9 mouse cellular contexts compared by ENCODE assay signal in the genomic region with DNA sequence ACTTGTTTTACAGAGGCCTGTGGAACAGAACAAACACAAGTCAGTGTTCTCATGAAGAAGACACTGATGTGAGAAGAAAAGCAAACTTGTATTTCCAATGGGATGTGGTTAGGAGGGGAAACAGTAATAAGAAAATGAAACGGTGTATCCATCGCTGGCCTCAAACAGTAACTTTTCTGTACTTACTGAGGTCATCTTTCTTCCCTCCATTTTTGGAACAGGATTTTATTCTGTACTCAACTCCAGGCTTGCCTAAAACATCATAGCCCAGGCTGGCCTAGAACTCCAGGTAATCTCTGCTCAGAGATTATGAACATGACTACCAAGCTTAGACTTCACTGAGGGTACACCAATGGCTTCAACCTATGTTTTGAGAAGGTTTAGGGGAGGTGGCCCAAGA. TPM values are rescaled to one million over a fixed set of nuclear protein-coding genes. Genes with fewer than 3 reads are reported as not detected.
A peak's percentile ranks its signal among the peaks of the same experiment; 100 is the strongest.
DNase-seq lines count a peak whose midpoint lies in the region; ATAC-seq and TF ChIP-seq lines count a peak whose summit lies in the region.
"Had no signal": no experiment of that assay in that cellular context is flagged by ENCODE, and none has a peak within 500 bp of the region (broad histone marks: within the 10 kb centered on the region; RNA-seq: fewer than 3 reads in every experiment).

No protein-coding gene starts in this region.

- no peak for TF ChIP-seq CTCF in MEL (IDR thresholded peaks at IDR 0.05 in 2 of 3, conservative IDR thresholded peaks at IDR 0.05 in 1 of 3; ENCODE audit: control insufficient read depth in 1 of 3, insufficient read depth in 1 of 3, low read depth in 2 of 3, low read length in 3 of 3, poor library complexity in 1 of 3, severe bottlenecking in 1 of 3)

- TF ChIP-seq EP300 in MEL (IDR thresholded peaks at IDR 0.05; ENCODE audit: low read depth in 1 of 2, low read length in 2 of 2): no peak

- peaks cover 18% of the 10 kb centered on the region for H3K79me2 ChIP-seq in MEL (ENCODE audit: control insufficient read depth, insufficient read depth, low read length, poor library complexity)

- no peak for DNase-seq in heart, adult 8-10 months (ENCODE audit: low spot score)
- DNase-seq in MEL (ENCODE audit: low read depth, low spot score): peak; percentile 51
- DNase-seq in hindbrain, embryonic 14.5 days (ENCODE audit: low spot score): no peak
- no peak for DNase-seq in midbrain, embryonic 10.5 days (ENCODE audit: low spot score)
- DNase-seq in layer of hippocampus, postnatal 10 days (ENCODE audit: low spot score in 2 of 2): no peak
- no peak for DNase-seq in adrenal gland, postnatal 4 days (ENCODE audit: low spot score in 2 of 2)
- DNase-seq in left cerebral cortex, adult 9 months (ENCODE audit: low spot score in 2 of 2): no peak
- DNase-seq: kidney, postnatal 10 days had no signal

- peaks cover 83% of the 10 kb centered on the region for H3K36me3 ChIP-seq in heart, embryonic 13.5 days
- peaks cover 8 to 33% of the 10 kb centered on the region in 2 experiments for H3K36me3 ChIP-seq in MEL (ENCODE audit: control insufficient read depth in 1 of 2, insufficient read depth in 2 of 2, low read length in 2 of 2)
- H3K36me3 ChIP-seq in hindbrain, embryonic 14.5 days (replicated peaks; ENCODE audit: control insufficient read depth, insufficient read depth): peaks cover 82% of the 10 kb centered on the region
- peaks cover 83% of the 10 kb centered on the region for H3K36me3 ChIP-seq in midbrain, embryonic 10.5 days

- H3K4me1 ChIP-seq in heart, embryonic 13.5 days: peaks cover 66% of the 10 kb centered on the region
- peaks cover 2 to 12% of the 10 kb centered on the region in 2 experiments for H3K4me1 ChIP-seq in MEL (ENCODE audit: control insufficient read depth in 1 of 2, insufficient read depth in 2 of 2, low read length in 2 of 2)
- H3K4me1 ChIP-seq in hindbrain, embryonic 14.5 days (replicated peaks; ENCODE audit: control insufficient read depth, insufficient read depth, low read length): peaks cover 18% of the 10 kb centered on the region
- H3K4me1 ChIP-seq in midbrain, embryonic 10.5 days: peaks cover 51% of the 10 kb centered on the region

- no peak for TF ChIP-seq RAD21 in MEL (IDR thresholded peaks at IDR 0.05; ENCODE audit: low read depth, low read length)

- no peak for TF ChIP-seq POLR2A in MEL (IDR thresholded peaks at IDR 0.05; ENCODE audit: control insufficient read depth in 1 of 2, insufficient read depth in 1 of 2, low read depth in 1 of 2, low read length in 2 of 2, poor library complexity in 1 of 2)

- no peaks in the 10 kb centered on the region for H3K9me3 ChIP-seq in heart, embryonic 13.5 days
- H3K9me3 ChIP-seq in MEL (replicated peaks; ENCODE audit: insufficient read depth, low read length): no peaks in the 10 kb centered on the region
- H3K9me3 ChIP-seq in hindbrain, embryonic 14.5 days (ENCODE audit: control insufficient read depth, low read length): no peaks in the 10 kb centered on the region
- H3K9me3 ChIP-seq in midbrain, embryonic 10.5 days (replicated peaks): no peaks in the 10 kb centered on the region

- H3K4me3 ChIP-seq in heart, embryonic 13.5 days: peak overlapping the region; percentile 87
- peak overlapping the region; percentile 91 to 96 for H3K4me3 ChIP-seq in MEL (ENCODE audit: control insufficient read depth in 1 of 2, insufficient read depth in 1 of 2, low read depth in 2 of 2, low read length in 2 of 2)
- peak overlapping the region; percentile 89 for H3K4me3 ChIP-seq in hindbrain, embryonic 14.5 days (replicated peaks; ENCODE audit: low read length)
- peak overlapping the region; percentile 92 for H3K4me3 ChIP-seq in midbrain, embryonic 10.5 days

- H3K9ac ChIP-seq in heart, embryonic 13.5 days: peak overlapping the region; percentile 96
- peak overlapping the region; percentile 98 for H3K9ac ChIP-seq in MEL (ENCODE audit: control insufficient read depth, low read depth, low read length, poor library complexity, severe bottlenecking)
- H3K9ac ChIP-seq in hindbrain, embryonic 14.5 days: peak overlapping the region; percentile 92

- H3K27ac ChIP-seq in heart, embryonic 13.5 days (replicated peaks): peak overlapping the region; percentile 92; the same call in 1 of the 2 replicates
- H3K27ac ChIP-seq in MEL (ENCODE audit: control insufficient read depth, low read depth, low read length): peak overlapping the region; percentile 87
- H3K27ac ChIP-seq in hindbrain, embryonic 14.5 days: 0 out of 2 replicates have a peak overlapping the region, but pooled peaks have one; percentile 89
- peak overlapping the region; percentile 97; the same call in 1 of the 2 replicates for H3K27ac ChIP-seq in midbrain, embryonic 10.5 days (replicated peaks)

- 84% methylated on average over 2 of the region's 2 CpGs for WGBS in heart, embryonic 13.5 days
- 97% methylated on average over 2 of the region's 2 CpGs for WGBS in hindbrain, embryonic 14.5 days
- 95% methylated on average over 2 of the region's 2 CpGs for WGBS in midbrain, embryonic 10.5 days

- ATAC-seq in heart, embryonic 13.5 days (ENCODE audit: extremely low read depth, insufficient number of reproducible peaks, low FRiP score, low TSS enrichment): no peak
- no peak for ATAC-seq in hindbrain, embryonic 14.5 days (ENCODE audit: low FRiP score)

- peak overlapping the region; percentile 79 for H3K4me2 ChIP-seq in heart, embryonic 13.5 days
- H3K4me2 ChIP-seq in hindbrain, embryonic 14.5 days (replicated peaks): peak overlapping the region; percentile 76

- no peaks in the 10 kb centered on the region for H3K27me3 ChIP-seq in heart, embryonic 13.5 days (replicated peaks)
- H3K27me3 ChIP-seq in MEL (ENCODE audit: control insufficient read depth in 1 of 2, insufficient read depth in 2 of 2, low read length in 2 of 2): no peaks in the 10 kb centered on the region
- H3K27me3 ChIP-seq in hindbrain, embryonic 14.5 days (ENCODE audit: control insufficient read depth, insufficient read depth, low read length): no peaks in the 10 kb centered on the region
- H3K27me3 ChIP-seq in midbrain, embryonic 10.5 days (ENCODE audit: low read depth, poor library complexity, severe bottlenecking): no peaks in the 10 kb centered on the region

RNA-seq across cellular contexts. Expression of a gene that starts 1.1 kb away (rescaled TPM):
- 108 and 123 TPM in 2 replicates for polyA plus RNA-seq in heart, embryonic 13.5 days (2015; fragmentation: Nextera tagmentation; extraction: Ambion mirVana)
- total RNA-seq in heart, adult 8-10 months (2022): 10 to 100 TPM; 82.8 to 92.9 (median 89.3) TPM
- 62.6 and 66.7 TPM in 2 replicates for total RNA-seq in MEL (2012; rRNA removed)
- polyA plus RNA-seq in MEL (2012; ENCODE audit: insufficient read depth in 1 of 2, insufficient read length in 2 of 2, low read depth in 1 of 2, low replicate concordance in 2 of 2, missing spikeins in 1 of 2): 100 to 1,000 TPM in 1 of 2 experiments, not detected in 1; 155 TPM
- polyA plus RNA-seq in hindbrain, embryonic 14.5 days (2014; fragmentation: Nextera tagmentation; extraction: Ambion mirVana): 75.7 and 81.1 TPM in 2 replicates
- 124 and 131 TPM in 2 replicates for polyA plus RNA-seq in midbrain, embryonic 10.5 days (2016; fragmentation: Nextera tagmentation; extraction: Ambion mirVana)
- total RNA-seq in layer of hippocampus, postnatal 10 days (2021): 10 to 100 TPM; 55.5 to 64.9 TPM
- total RNA-seq in adrenal gland, postnatal 4 days (2021): 10 to 100 TPM; 86.4 to 93.8 TPM

RNA-seq across cellular contexts. Expression of a gene that starts 7.3 kb away (rescaled TPM):
- polyA plus RNA-seq in heart, embryonic 13.5 days (2015; fragmentation: Nextera tagmentation; extraction: Ambion mirVana): 711 and 772 TPM in 2 replicates
- 100 to 1,000 TPM; 330 to 410 (median 343) TPM for total RNA-seq in heart, adult 8-10 months (2022)
- total RNA-seq in MEL (2012; rRNA removed): 550 and 567 TPM in 2 replicates
- polyA plus RNA-seq in MEL (2012; ENCODE audit: insufficient read depth in 1 of 2, insufficient read length in 2 of 2, low read depth in 1 of 2, low replicate concordance in 2 of 2, missing spikeins in 1 of 2): 1,000 to 10,000 TPM in 1 of 2 experiments, not detected in 1; 1,110 TPM
- 574 and 709 TPM in 2 replicates for polyA plus RNA-seq in hindbrain, embryonic 14.5 days (2014; fragmentation: Nextera tagmentation; extraction: Ambion mirVana)
- 723 and 798 TPM in 2 replicates for polyA plus RNA-seq in midbrain, embryonic 10.5 days (2016; fragmentation: Nextera tagmentation; extraction: Ambion mirVana)
- total RNA-seq in layer of hippocampus, postnatal 10 days (2021): 100 to 1,000 TPM; 444 to 464 TPM
- total RNA-seq in adrenal gland, postnatal 4 days (2021): 100 to 1,000 TPM; 480 to 531 TPM

RNA-seq across cellular contexts. Expression of a gene that starts 8.1 kb away (rescaled TPM):
- 50.2 and 52.3 TPM in 2 replicates for polyA plus RNA-seq in heart, embryonic 13.5 days (2015; fragmentation: Nextera tagmentation; extraction: Ambion mirVana)
- total RNA-seq in heart, adult 8-10 months (2022): 10 to 100 TPM; 31.0 to 34.9 (median 33.1) TPM
- 47.5 and 51.8 TPM in 2 replicates for total RNA-seq in MEL (2012; rRNA removed)
- 10 to 100 TPM in 1 of 2 experiments, not detected in 1; 62.9 TPM for polyA plus RNA-seq in MEL (2012; ENCODE audit: insufficient read depth in 1 of 2, insufficient read length in 2 of 2, low read depth in 1 of 2, low replicate concordance in 2 of 2, missing spikeins in 1 of 2)
- 35.0 and 37.4 TPM in 2 replicates for polyA plus RNA-seq in hindbrain, embryonic 14.5 days (2014; fragmentation: Nextera tagmentation; extraction: Ambion mirVana)
- 46.3 and 47.2 TPM in 2 replicates for polyA plus RNA-seq in midbrain, embryonic 10.5 days (2016; fragmentation: Nextera tagmentation; extraction: Ambion mirVana)
- 10 to 100 TPM; 18.6 to 19.8 TPM for total RNA-seq in layer of hippocampus, postnatal 10 days (2021)
- 10 to 100 TPM; 46.9 to 48.0 TPM for total RNA-seq in adrenal gland, postnatal 4 days (2021)

RNA-seq across cellular contexts. Expression of a gene that starts 16.8 kb away (rescaled TPM):
- 6.3 and 6.6 TPM in 2 replicates for polyA plus RNA-seq in heart, embryonic 13.5 days (2015; fragmentation: Nextera tagmentation; extraction: Ambion mirVana)
- total RNA-seq in heart, adult 8-10 months (2022): 10 to 100 TPM; 10.3 to 13.2 (median 12.0) TPM
- total RNA-seq in MEL (2012; rRNA removed): 1.4 and 1.7 TPM in 2 replicates
- polyA plus RNA-seq in MEL (2012; ENCODE audit: insufficient read depth in 1 of 2, insufficient read length in 2 of 2, low read depth in 1 of 2, low replicate concordance in 2 of 2, missing spikeins in 1 of 2): 1 to 10 TPM in 1 of 2 experiments, not detected in 1; 2.2 TPM
- polyA plus RNA-seq in hindbrain, embryonic 14.5 days (2014; fragmentation: Nextera tagmentation; extraction: Ambion mirVana): 13.5 and 14.6 TPM in 2 replicates
- polyA plus RNA-seq in midbrain, embryonic 10.5 days (2016; fragmentation: Nextera tagmentation; extraction: Ambion mirVana): 2.9 and 5.3 TPM in 2 replicates
- 1 to 10 TPM; 6.7 to 7.4 TPM for total RNA-seq in layer of hippocampus, postnatal 10 days (2021)
- 1 to 10 TPM; 5.7 to 6.7 TPM for total RNA-seq in adrenal gland, postnatal 4 days (2021)

RNA-seq across cellular contexts. Expression of a gene that starts 17.4 kb away (rescaled TPM):
- 58.3 and 63.1 TPM in 2 replicates for polyA plus RNA-seq in heart, embryonic 13.5 days (2015; fragmentation: Nextera tagmentation; extraction: Ambion mirVana)
- 10 to 100 TPM; 19.9 to 24.6 (median 22.9) TPM for total RNA-seq in heart, adult 8-10 months (2022)
- total RNA-seq in MEL (2012; rRNA removed): 205 and 245 TPM in 2 replicates
- 100 to 1,000 TPM; 152 to 295 TPM for polyA plus RNA-seq in MEL (2012; ENCODE audit: insufficient read depth in 1 of 2, insufficient read length in 2 of 2, low read depth in 1 of 2, low replicate concordance in 2 of 2, missing spikeins in 1 of 2)
- 87.8 and 93.4 TPM in 2 replicates for polyA plus RNA-seq in hindbrain, embryonic 14.5 days (2014; fragmentation: Nextera tagmentation; extraction: Ambion mirVana)
- 133 and 139 TPM in 2 replicates for polyA plus RNA-seq in midbrain, embryonic 10.5 days (2016; fragmentation: Nextera tagmentation; extraction: Ambion mirVana)
- total RNA-seq in layer of hippocampus, postnatal 10 days (2021): 10 to 100 TPM; 63.2 to 65.0 TPM
- total RNA-seq in adrenal gland, postnatal 4 days (2021): 10 to 100 TPM; 61.0 to 63.6 TPM
